Mouse (Mus musculus): ENCODE measurements around the gene Fbxo42. TPM values are rescaled to one million over a fixed set of nuclear protein-coding genes. Genes with fewer than 3 reads are reported as not detected.

The Fbxo42 gene
- polyA plus RNA-seq, 1 experiment from 2014 or later: 14.2 TPM

GRCm38 (mm10) chr4:141221848-141222247, 74.1 kb downstream of the Fbxo42 start:
- 62% methylated on average over 2 of the region's 2 CpGs for WGBS (ENCODE audit: insufficient replicate concordance)

GRCm38 (mm10) chr4:141222752-141223151, 75.0 kb downstream of the Fbxo42 start:
- WGBS (ENCODE audit: insufficient replicate concordance): 71% methylated on average over 5 of the region's 5 CpGs
- Histone ChIP-seq H3K4me1 (replicated peaks) (peaks cover 16% of the 10 kb centered on the region), H3K36me3 (no peaks in the 10 kb centered on the region), H3K4me2 (no peak overlapping the region), H3K9ac (no peak overlapping the region), H3K9me3 (replicated peaks) (no peaks in the 10 kb centered on the region), H3K27ac (no peak overlapping the region), H3K27me3 (no peaks in the 10 kb centered on the region), H3K4me3 (replicated peaks) (no peak overlapping the region)
- ATAC-seq (ENCODE audit: low read depth) (no peak), DNase-seq (no peak)

More at GRCm38 (mm10) chr4:141221848-141222247, 74.1 kb downstream of the Fbxo42 start:
- Histone ChIP-seq H3K4me2 (no peak overlapping the region), H3K4me3 (replicated peaks) (no peak overlapping the region), H3K27me3 (no peaks in the 10 kb centered on the region), H3K27ac (no peak overlapping the region), H3K4me1 (replicated peaks) (peaks cover 16% of the 10 kb centered on the region), H3K36me3 (no peaks in the 10 kb centered on the region), H3K9ac (no peak overlapping the region), H3K9me3 (replicated peaks) (no peaks in the 10 kb centered on the region)
- DNase-seq: no peak
- ATAC-seq (ENCODE audit: low read depth): no peak

GRCm38 (mm10) chr4:141228687-141229086, 81.0 kb downstream of the Fbxo42 start:
- no peak for ATAC-seq (ENCODE audit: low read depth)

DNA sequence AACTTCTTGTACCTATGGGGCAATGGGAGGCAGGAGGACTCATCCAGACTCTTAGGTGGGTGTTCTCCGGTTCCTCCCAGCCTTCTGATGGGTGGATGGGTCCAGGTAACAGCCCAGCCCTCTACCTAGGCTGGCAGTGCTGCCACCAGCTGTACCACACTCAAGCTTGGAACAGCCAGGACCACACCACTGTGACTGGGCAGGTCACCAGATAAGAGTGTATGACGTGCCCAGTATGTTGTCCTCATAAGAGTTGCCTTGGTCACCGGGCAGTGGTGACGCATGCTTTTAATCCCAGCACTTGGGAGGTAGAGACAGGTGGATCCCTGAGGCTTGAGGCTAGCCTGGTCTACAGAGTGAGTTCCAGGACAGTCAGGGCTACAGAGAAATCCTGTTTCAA, 85.5 kb downstream of the Fbxo42 start:
- peaks cover 49% of the 10 kb centered on the region for H3K27me3 ChIP-seq

More at GRCm38 (mm10) chr4:141228687-141229086, 81.0 kb downstream of the Fbxo42 start:
- Histone ChIP-seq H3K27ac (no peak overlapping the region), H3K9me3 (replicated peaks) (no peaks in the 10 kb centered on the region), H3K36me3 (no peaks in the 10 kb centered on the region), H3K4me3 (replicated peaks) (no peak overlapping the region), H3K27me3 (peaks cover 18% of the 10 kb centered on the region), H3K4me2 (no peak overlapping the region), H3K9ac (no peak overlapping the region), H3K4me1 (replicated peaks) (0 out of 2 replicates have a peak, but pooled peaks cover 3% of the 10 kb centered on the region)
- WGBS (ENCODE audit: insufficient replicate concordance): 57% methylated on average over 7 of the region's 7 CpGs
- DNase-seq: no peak

DNA sequence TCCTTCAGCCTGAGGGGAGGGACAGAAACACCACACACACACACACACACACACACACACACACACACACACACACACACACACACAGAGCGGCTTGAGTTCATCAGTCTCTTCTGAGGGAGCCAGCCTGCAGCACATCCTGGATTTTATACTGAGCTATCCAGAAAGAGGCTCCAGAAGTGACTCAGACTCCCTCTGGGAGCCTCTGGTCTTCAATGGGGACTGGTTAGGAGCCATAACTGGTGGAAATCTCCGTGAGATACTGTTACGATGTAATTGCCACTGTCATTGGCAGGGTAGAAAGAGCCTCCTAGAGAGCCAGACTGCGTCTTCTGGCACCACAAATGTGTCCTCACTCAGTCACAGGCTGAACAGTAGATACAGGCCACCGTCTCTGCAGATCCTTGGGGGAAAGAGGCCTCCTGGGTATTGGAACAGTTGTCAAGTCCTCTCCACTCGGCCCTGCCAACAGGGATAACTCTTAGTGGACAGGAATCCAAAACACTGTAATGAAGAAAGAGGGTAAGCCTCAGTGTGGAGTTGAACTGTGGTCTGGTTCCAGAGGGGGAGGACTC, 87.9 kb downstream of the Fbxo42 start:
- no peaks in the 10 kb centered on the region for H3K36me3 ChIP-seq
- no peak for DNase-seq

More for the DNA sequence above, 85.5 kb downstream of the Fbxo42 start:
- no peaks in the 10 kb centered on the region for H3K36me3 ChIP-seq
- ATAC-seq (ENCODE audit: low read depth) (no peak), DNase-seq (no peak)
- no peak overlapping the region for H3K9ac ChIP-seq
- 0 out of 2 replicates have a peak, but pooled peaks cover 3% of the 10 kb centered on the region for H3K4me1 ChIP-seq (replicated peaks)
- H3K9me3 ChIP-seq (replicated peaks): no peaks in the 10 kb centered on the region
- H3K27ac ChIP-seq: no peak overlapping the region
- no peak overlapping the region for H3K4me2 ChIP-seq
- no peak overlapping the region for H3K4me3 ChIP-seq (replicated peaks)
- WGBS (ENCODE audit: insufficient replicate concordance): 74% methylated on average over 4 of the region's 4 CpGs

GRCm38 (mm10) chr4:141236856-141237255, 89.1 kb downstream of the Fbxo42 start:
- DNase-seq: no peak
- Histone ChIP-seq H3K36me3 (no peaks in the 10 kb centered on the region), H3K4me3 (replicated peaks) (no peak overlapping the region), H3K9ac (no peak overlapping the region), H3K9me3 (replicated peaks) (no peaks in the 10 kb centered on the region), H3K4me1 (replicated peaks) (peaks cover 25% of the 10 kb centered on the region), H3K27me3 (peaks cover 77% of the 10 kb centered on the region), H3K4me2 (no peak overlapping the region), H3K27ac (no peak overlapping the region)
- 59% methylated on average over 3 of the region's 3 CpGs for WGBS (ENCODE audit: insufficient replicate concordance)
- no peak for ATAC-seq (ENCODE audit: low read depth)

More for the DNA sequence above, 87.9 kb downstream of the Fbxo42 start:
- no peak overlapping the region for H3K27ac ChIP-seq
- no peak for ATAC-seq (ENCODE audit: low read depth)
- no peak overlapping the region for H3K4me2 ChIP-seq
- peaks cover 19% of the 10 kb centered on the region for H3K4me1 ChIP-seq (replicated peaks)
- H3K9me3 ChIP-seq (replicated peaks): no peaks in the 10 kb centered on the region
- peaks cover 73% of the 10 kb centered on the region for H3K27me3 ChIP-seq
- H3K9ac ChIP-seq: no peak overlapping the region
- 63% methylated on average over 6 of the region's 6 CpGs for WGBS (ENCODE audit: insufficient replicate concordance)
- no peak overlapping the region for H3K4me3 ChIP-seq (replicated peaks)

- Histone ChIP-seq H3K27me3 (peaks cover 87% of the 10 kb centered on the region), H3K9ac (no peak overlapping the region), H3K27ac (no peak overlapping the region), H3K4me1 (replicated peaks) (peaks cover 29% of the 10 kb centered on the region), H3K4me3 (replicated peaks) (peak overlapping the region; percentile 40), H3K9me3 (replicated peaks) (no peaks in the 10 kb centered on the region), H3K4me2 (peak overlapping the region; percentile 67), H3K36me3 (no peaks in the 10 kb centered on the region)
- ATAC-seq (ENCODE audit: low read depth) (no peak), DNase-seq (no peak)
- 6% methylated on average over 20 of the region's 20 CpGs for WGBS (ENCODE audit: insufficient replicate concordance)
Observed at GRCm38 (mm10) chr4:141238492-141239387, 91.0 kb downstream of the Fbxo42 start.

GRCm38 (mm10) chr4:141239388-141240125, 91.8 kb downstream of the Fbxo42 start, which contains the start of gene Arhgef19:
TSS of gene Arhgef19 (plus strand) at chr4:141239499.
- H3K27me3 ChIP-seq: peaks cover 91% of the 10 kb centered on the region
- peak within 1 kb of the TSS; percentile 3; the same call in 1 of the 2 replicates for H3K9ac ChIP-seq
- no peaks in the 10 kb centered on the region for H3K36me3 ChIP-seq
- H3K4me2 ChIP-seq: peak within 1 kb of the TSS; percentile 67
- H3K4me1 ChIP-seq (replicated peaks): peaks cover 29% of the 10 kb centered on the region
- peak; percentile 89 for ATAC-seq (ENCODE audit: low read depth)
- WGBS (ENCODE audit: insufficient replicate concordance): 3% methylated on average over 31 of the region's 31 CpGs
- H3K27ac ChIP-seq: no peak within 1 kb of the TSS
- peak within 1 kb of the TSS; percentile 40 for H3K4me3 ChIP-seq (replicated peaks)
- DNase-seq: peak; percentile 75
- H3K9me3 ChIP-seq (replicated peaks): no peaks in the 10 kb centered on the region

DNA sequence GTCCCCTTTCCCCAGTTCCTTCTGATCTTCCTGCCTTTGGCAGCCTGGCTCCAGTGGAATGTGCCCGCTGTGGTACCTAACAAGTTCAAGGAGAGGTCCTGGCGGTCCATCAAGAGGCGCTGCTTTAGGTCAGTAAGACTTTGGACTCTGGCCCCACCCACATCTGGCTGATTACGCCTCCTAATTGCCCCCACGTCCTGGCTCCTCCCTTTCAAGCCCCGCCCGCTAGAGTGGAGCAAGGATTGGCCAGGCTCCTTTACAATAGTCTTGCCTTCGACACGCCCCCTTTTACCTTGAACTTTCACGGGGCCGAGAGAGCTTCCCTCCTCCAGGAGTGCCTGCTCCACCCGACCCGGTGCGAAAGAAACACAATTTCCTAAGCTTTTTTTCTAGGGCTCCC, 92.9 kb downstream of the Fbxo42 start:
- H3K9ac ChIP-seq: no peak overlapping the region
- peak overlapping the region; percentile 8; the same call in 1 of the 2 replicates for H3K4me3 ChIP-seq (replicated peaks)
- WGBS (ENCODE audit: insufficient replicate concordance): under 1% methylated on average over 14 of the region's 14 CpGs

DNA sequence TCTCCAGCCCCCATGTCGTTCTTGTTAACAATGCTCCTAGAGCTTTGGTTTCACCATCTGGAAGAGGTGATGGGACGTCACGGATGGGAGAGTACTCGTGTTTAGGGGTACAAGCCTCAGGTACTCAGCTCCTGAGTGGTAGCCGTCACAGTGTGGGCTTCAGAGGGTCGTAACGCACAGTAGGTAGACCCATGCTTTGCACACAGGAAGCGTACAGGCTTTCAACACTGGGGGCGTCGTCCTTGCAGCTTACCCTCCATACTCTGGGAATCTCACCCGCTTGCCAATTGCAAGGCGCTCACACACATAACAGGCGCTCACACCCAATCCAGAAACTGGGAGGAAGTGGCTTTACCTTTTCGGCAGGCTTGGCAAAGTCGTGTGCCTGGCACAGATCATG, 94.1 kb downstream of the Fbxo42 start:
- no peaks in the 10 kb centered on the region for H3K9me3 ChIP-seq (replicated peaks)
- DNase-seq: no peak
- H3K27me3 ChIP-seq: peaks cover 98% of the 10 kb centered on the region
- H3K9ac ChIP-seq: no peak overlapping the region
- no peak overlapping the region for H3K27ac ChIP-seq
- peaks cover 30% of the 10 kb centered on the region for H3K4me1 ChIP-seq (replicated peaks)
- 26% methylated on average over 15 of the region's 15 CpGs for WGBS (ENCODE audit: insufficient replicate concordance)
- no peak overlapping the region for H3K4me3 ChIP-seq (replicated peaks)
- ATAC-seq (ENCODE audit: low read depth): no peak
- no peak overlapping the region for H3K4me2 ChIP-seq
- H3K36me3 ChIP-seq: no peaks in the 10 kb centered on the region

More for the DNA sequence above, 92.9 kb downstream of the Fbxo42 start:
- Histone ChIP-seq H3K4me2 (peak overlapping the region; percentile 67), H3K4me1 (replicated peaks) (peaks cover 29% of the 10 kb centered on the region), H3K9me3 (replicated peaks) (no peaks in the 10 kb centered on the region), H3K36me3 (no peaks in the 10 kb centered on the region), H3K27ac (no peak overlapping the region), H3K27me3 (peaks cover 96% of the 10 kb centered on the region)
- DNase-seq (no peak), ATAC-seq (ENCODE audit: low read depth) (peak; percentile 49; the same call in 1 of the 2 replicates)
